Mouse (Mus musculus): ENCODE measurements around the gene Ndufs5.

DNA sequence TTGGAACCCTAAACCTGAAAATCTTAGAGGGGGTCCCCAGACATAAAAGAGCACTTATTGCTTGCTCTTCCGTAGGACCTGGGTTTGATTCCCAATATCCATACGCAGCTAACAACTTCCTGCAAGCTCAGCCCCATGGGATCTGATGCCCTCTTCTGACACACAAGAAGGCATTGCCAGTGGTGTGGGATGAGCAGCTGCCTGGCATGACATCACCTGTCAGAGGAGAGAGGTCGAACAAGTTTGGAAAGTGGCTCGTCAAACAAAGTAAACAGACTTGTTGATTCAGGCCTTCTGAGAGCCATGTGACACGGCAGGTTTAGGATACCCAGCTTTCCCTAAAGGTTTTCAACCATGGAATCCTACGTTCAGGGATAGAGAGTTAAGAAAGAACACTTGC, 47.1 kb upstream of the Ndufs5 start:
- TF ChIP-seq CTCF (IDR thresholded peaks at IDR 0.05; ENCODE audit: extremely low read depth, insufficient read length, insufficient replicate concordance, low read depth, low read length) (no peak), POLR2A (IDR thresholded peaks at IDR 0.05; ENCODE audit: low read depth, low read length) (no peak)

Measured in small intestine, adult 2 months (tissue).